Mouse (Mus musculus) neural tube, embryonic 14.5 days (tissue): Measurements from ENCODE around the gene Cel. TPM values are rescaled to one million over a fixed set of nuclear protein-coding genes. Genes with fewer than 3 reads are reported as not detected.
A peak's percentile ranks its signal among the peaks of the same experiment; 100 is the strongest.

ENCODE experiments used
- ATAC-seq: fragments of 200-750 bp; cut with Nextera tagmentation; 2 replicates; pipeline ENCODE4 v1.8.0; 2017; ENCODE audit warnings: low read depth, mild to moderate bottlenecking, moderate TSS enrichment, moderate library complexity
- H3K27ac ChIP-seq: fragments of 300-500 bp; sonication (generic); 2 replicates; pipeline ENCODE4 v1.5.1; 2014; ENCODE audit warnings: low read depth, mild to moderate bottlenecking, control low read depth, low read length, moderate library complexity, mixed read lengths
- H3K27me3 ChIP-seq: fragments of 300-500 bp; sonication (generic); 2 replicates; pipeline ENCODE4 v1.6.1; 2014; ENCODE audit warnings: low read length; ENCODE audit not compliant: control insufficient read depth, insufficient read depth
- H3K36me3 ChIP-seq: fragments of 300-500 bp; sonication (generic); 2 replicates; pipeline ENCODE4 v1.6.1; 2014; ENCODE audit warnings: low read length, mixed read lengths; ENCODE audit not compliant: control insufficient read depth, insufficient read depth
- H3K4me1 ChIP-seq: fragments of 300-500 bp; sonication (generic); 2 replicates; pipeline ENCODE4 v1.6.1; 2014; ENCODE audit warnings: low read length; ENCODE audit not compliant: control insufficient read depth, insufficient read depth
- H3K4me2 ChIP-seq: fragments of 300-500 bp; sonication (generic); 2 replicates; pipeline ENCODE4 v1.6.1; 2014; ENCODE audit warnings: mild to moderate bottlenecking, low read depth, low read length, control low read depth
- H3K4me3 ChIP-seq: fragments of 300-500 bp; sonication (generic); 2 replicates; pipeline ENCODE4 v1.5.1; 2014; ENCODE audit warnings: low read depth, low read length, control low read depth, mixed read lengths
- H3K9ac ChIP-seq: fragments of 300-500 bp; sonication (generic); replicated peaks from 2 replicates; pipeline ENCODE4 v1.6.1; 2014; ENCODE audit warnings: low read depth, mild to moderate bottlenecking, control low read depth, low read length, mixed read lengths
- H3K9me3 ChIP-seq: fragments of 300-500 bp; sonication (generic); 2 replicates; pipeline ENCODE4 v1.6.1; 2016; ENCODE audit warnings: low read length; ENCODE audit not compliant: control insufficient read depth
- WGBS: fragments of 180-500 bp; shearing (Covaris S2); extraction: QIAGEN DNeasy Blood & Tissue Kit; methylation state at CpG from one replicate; pipeline ENCODE4 v1.1.7; 2014; 5-methylcytosine and 5-hydroxymethylcytosine counted together
- polyA plus RNA-seq: library from polyadenylated mRNA; unstranded; fragments of >200 nt; fragmentation: Nextera tagmentation; extraction: Ambion mirVana; gene quantifications from 2 replicates; pipeline ENCODE4 v1.2.1, GENCODE M21; 2014

The Cel gene
- polyA plus RNA-seq, 1 experiment from 2014 or later: not detected

GRCm38 (mm10) chr2:28536166-28536565 lies 27.0 kb downstream of the Cel start:
- no peak overlapping the region; the same call in 1 of the 2 replicates for H3K27ac ChIP-seq
- no peaks in the 10 kb centered on the region for H3K36me3 ChIP-seq
- no peak for ATAC-seq

GRCm38 (mm10) chr2:28535650-28536049 lies 27.6 kb downstream of the Cel start:
- H3K4me1 ChIP-seq: peaks cover 81% of the 10 kb centered on the region
- peak overlapping the region; percentile 80 for H3K27ac ChIP-seq
- no peak overlapping the region for H3K4me3 ChIP-seq
- WGBS: 23% methylated on average over 7 of the region's 7 CpGs
- no peaks in the 10 kb centered on the region for H3K9me3 ChIP-seq
- ATAC-seq: no peak
- no peak overlapping the region for H3K9ac ChIP-seq
- H3K4me2 ChIP-seq: peak overlapping the region; percentile 65
- no peaks in the 10 kb centered on the region for H3K27me3 ChIP-seq
- no peaks in the 10 kb centered on the region for H3K36me3 ChIP-seq

More at GRCm38 (mm10) chr2:28536166-28536565, 27.0 kb downstream of the Cel start:
- H3K27me3 ChIP-seq: no peaks in the 10 kb centered on the region
- no peak overlapping the region for H3K4me3 ChIP-seq
- H3K9ac ChIP-seq: no peak overlapping the region
- peaks cover 76% of the 10 kb centered on the region for H3K4me1 ChIP-seq
- H3K9me3 ChIP-seq: no peaks in the 10 kb centered on the region
- no peak overlapping the region for H3K4me2 ChIP-seq
- 71% methylated on average over 4 of the region's 4 CpGs for WGBS

GRCm38 (mm10) chr2:28535263-28535540 lies 28.0 kb downstream of the Cel start:
- Histone ChIP-seq H3K4me2 (peak overlapping the region; percentile 65), H3K4me1 (peaks cover 83% of the 10 kb centered on the region), H3K4me3 (no peak overlapping the region), H3K36me3 (no peaks in the 10 kb centered on the region), H3K27me3 (no peaks in the 10 kb centered on the region), H3K9me3 (no peaks in the 10 kb centered on the region), H3K9ac (peak overlapping the region; percentile 47; the same call in 1 of the 2 replicates), H3K27ac (peak overlapping the region; percentile 80)
- ATAC-seq: no peak
- WGBS: 21% methylated on average over 4 of the region's 4 CpGs

GRCm38 (mm10) chr2:28534436-28535262 lies 28.6 kb downstream of the Cel start:
- Histone ChIP-seq H3K27ac (peak overlapping the region; percentile 80), H3K36me3 (no peaks in the 10 kb centered on the region), H3K9me3 (no peaks in the 10 kb centered on the region), H3K4me1 (peaks cover 83% of the 10 kb centered on the region), H3K27me3 (no peaks in the 10 kb centered on the region), H3K9ac (peak overlapping the region; percentile 47), H3K4me2 (peak overlapping the region; percentile 65), H3K4me3 (peak overlapping the region; percentile 47; the same call in 1 of the 2 replicates)
- 17% methylated on average over 11 of the region's 11 CpGs for WGBS
- peak; percentile 26; the same call in 1 of the 2 replicates for ATAC-seq

- ATAC-seq: peak; percentile 7; the same call in 1 of the 2 replicates
- H3K4me2 ChIP-seq: peak overlapping the region; percentile 65
- peak overlapping the region; percentile 53 for H3K9ac ChIP-seq
- H3K4me3 ChIP-seq: peak overlapping the region; percentile 47
- no peaks in the 10 kb centered on the region for H3K36me3 ChIP-seq
- H3K27ac ChIP-seq: peak overlapping the region; percentile 80
- H3K4me1 ChIP-seq: peaks cover 81% of the 10 kb centered on the region
- WGBS: 39% methylated on average over 7 of the region's 7 CpGs
- H3K9me3 ChIP-seq: no peaks in the 10 kb centered on the region
- H3K27me3 ChIP-seq: no peaks in the 10 kb centered on the region
Measured at GRCm38 (mm10) chr2:28533901-28534435, 29.2 kb downstream of the Cel start.

- H3K9ac ChIP-seq: peak overlapping the region; percentile 53
- WGBS: 2% methylated on average over 49 of the region's 49 CpGs
- peak; percentile 92 for ATAC-seq
- no peaks in the 10 kb centered on the region for H3K36me3 ChIP-seq
- H3K27me3 ChIP-seq: no peaks in the 10 kb centered on the region
- peak overlapping the region; percentile 65 for H3K4me2 ChIP-seq
- no peaks in the 10 kb centered on the region for H3K9me3 ChIP-seq
- peak overlapping the region; percentile 80 for H3K27ac ChIP-seq
- H3K4me1 ChIP-seq: peaks cover 76% of the 10 kb centered on the region
- peak overlapping the region; percentile 47 for H3K4me3 ChIP-seq
Measured at GRCm38 (mm10) chr2:28532938-28533771, 30.0 kb downstream of the Cel start.

GRCm38 (mm10) chr2:28530311-28530710 lies 32.9 kb downstream of the Cel start:
- Histone ChIP-seq H3K9me3 (no peaks in the 10 kb centered on the region), H3K27me3 (no peaks in the 10 kb centered on the region), H3K4me3 (no peak overlapping the region), H3K4me2 (no peak overlapping the region), H3K36me3 (no peaks in the 10 kb centered on the region), H3K27ac (no peak overlapping the region), H3K4me1 (peaks cover 70% of the 10 kb centered on the region), H3K9ac (no peak overlapping the region)
- 56% methylated on average over 7 of the region's 7 CpGs for WGBS
- no peak for ATAC-seq

- H3K9me3 ChIP-seq: no peaks in the 10 kb centered on the region
- H3K4me1 ChIP-seq: peaks cover 70% of the 10 kb centered on the region
- H3K36me3 ChIP-seq: no peaks in the 10 kb centered on the region
- no peak overlapping the region for H3K9ac ChIP-seq
- 70% methylated on average over 4 of the region's 4 CpGs for WGBS
- no peaks in the 10 kb centered on the region for H3K27me3 ChIP-seq
- no peak overlapping the region for H3K27ac ChIP-seq
- no peak overlapping the region for H3K4me3 ChIP-seq
- H3K4me2 ChIP-seq: no peak overlapping the region
- no peak for ATAC-seq
Measured at GRCm38 (mm10) chr2:28529856-28530255, 33.3 kb downstream of the Cel start.
